Mouse (Mus musculus) mouse trophoblast stem cell (cell line): ENCODE results near the gene Ocrl.

Source experiments
- in situ Hi-C, 2 experiments: fragments of 300-500 bp; cut with MseI, MboI; formaldehyde crosslinking; loops; 2 replicates in 1 of 2; 3 replicates in 1 of 2; pipeline ENCODE4 v1.15.1; 2025

Ocrl gene

GRCm38 (mm10) chrX:47912306-47912792 is at the start of gene Ocrl:
Ocrl (plus strand) TSS chrX:47912387.
- in situ Hi-C loops = no loop called here

GRCm38 (mm10) chrX:47880052-47880451 is 32.1 kb upstream of the Ocrl start:
- in situ Hi-C loops = no loop called here

GRCm38 (mm10) chrX:47882813-47883212 is 29.4 kb upstream of the Ocrl start:
- in situ Hi-C loops = no loop called here

GRCm38 (mm10) chrX:47887401-47887800 is 24.8 kb upstream of the Ocrl start:
- in situ Hi-C loops = no loop called here

GRCm38 (mm10) chrX:47891243-47891906 is 20.8 kb upstream of the Ocrl start:
- in situ Hi-C loops = no loop called here

- in situ Hi-C loops = no loop called here
Measured at GRCm38 (mm10) chrX:47891907-47892430, 20.2 kb upstream of the Ocrl start.

- in situ Hi-C loops = no loop called here
Measured at GRCm38 (mm10) chrX:47892431-47893024, 19.7 kb upstream of the Ocrl start, which contains the start of gene Smarca1. Smarca1 (minus strand) TSS chrX:47892974.

- in situ Hi-C loops = no loop called here
Measured at GRCm38 (mm10) chrX:47912904-47913542, 836 bp downstream of the Ocrl start.

GRCm38 (mm10) chrX:47913543-47913938 is 1.4 kb downstream of the Ocrl start:
- in situ Hi-C loops = no loop called here

GRCm38 (mm10) chrX:47916831-47917230 is 4.6 kb downstream of the Ocrl start:
- in situ Hi-C loops = no loop called here

GRCm38 (mm10) chrX:47920541-47920940 is 8.4 kb downstream of the Ocrl start:
- in situ Hi-C loops = no loop called here

GRCm38 (mm10) chrX:47927981-47928380 is 15.8 kb downstream of the Ocrl start:
- in situ Hi-C loops = no loop called here

- in situ Hi-C loops = no loop called here
Measured at GRCm38 (mm10) chrX:47930449-47930848, 18.3 kb downstream of the Ocrl start.

- in situ Hi-C loops = no loop called here
Measured at GRCm38 (mm10) chrX:47934352-47934751, 22.2 kb downstream of the Ocrl start.

GRCm38 (mm10) chrX:47936885-47937284 is 24.7 kb downstream of the Ocrl start:
- in situ Hi-C loops = no loop called here

GRCm38 (mm10) chrX:47937740-47938139 is 25.6 kb downstream of the Ocrl start:
- in situ Hi-C loops = no loop called here

- in situ Hi-C loops = no loop called here
Measured at GRCm38 (mm10) chrX:47949729-47950128, 37.5 kb downstream of the Ocrl start.

- in situ Hi-C loops = no loop called here
Measured at GRCm38 (mm10) chrX:47962579-47962978, 50.4 kb downstream of the Ocrl start.

- in situ Hi-C loops = no loop called here
Measured at GRCm38 (mm10) chrX:47970371-47970770, 58.2 kb downstream of the Ocrl start.

- in situ Hi-C loops = no loop called here
Measured at GRCm38 (mm10) chrX:47970864-47971263, 58.7 kb downstream of the Ocrl start.

- in situ Hi-C loops = no loop called here
Measured at GRCm38 (mm10) chrX:47971366-47972128, 59.4 kb downstream of the Ocrl start.

- in situ Hi-C loops = no loop called here
Measured at GRCm38 (mm10) chrX:47976551-47976950, 64.4 kb downstream of the Ocrl start.
